Mouse (Mus musculus): ENCODE measurements around the gene Snx29.

Snx29 gene

DNA sequence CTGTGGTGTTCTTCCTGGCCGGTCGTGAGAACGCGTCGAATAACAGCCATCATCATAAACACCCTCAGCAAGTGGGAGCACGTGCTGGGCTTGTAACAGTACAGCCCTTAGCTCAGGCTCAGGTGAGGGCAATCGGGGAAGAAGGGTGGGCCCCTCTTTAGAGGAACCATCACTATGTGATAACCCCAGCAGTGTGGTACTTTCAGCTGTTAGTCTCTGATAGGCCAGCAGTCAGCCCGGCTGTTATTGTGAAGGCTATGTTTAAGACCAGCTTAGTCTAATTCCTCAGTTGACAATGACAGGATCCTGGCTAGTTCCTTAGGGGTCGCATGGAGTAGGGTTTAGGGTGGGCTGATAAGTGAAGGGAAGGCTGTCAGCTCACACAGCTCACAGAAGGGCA lies 362.6 kb downstream of the Snx29 start:
- no peak for DNase-seq (ENCODE audit: low spot score in 2 of 2)

- DNase-seq (ENCODE audit: low spot score in 2 of 2), result no peak
Measured at GRCm38 (mm10) chr16:11685735-11686340, 363.1 kb downstream of the Snx29 start.

GRCm38 (mm10) chr16:11687836-11688235 lies 365.1 kb downstream of the Snx29 start:
- no peak for DNase-seq (ENCODE audit: low spot score in 2 of 2)

DNA sequence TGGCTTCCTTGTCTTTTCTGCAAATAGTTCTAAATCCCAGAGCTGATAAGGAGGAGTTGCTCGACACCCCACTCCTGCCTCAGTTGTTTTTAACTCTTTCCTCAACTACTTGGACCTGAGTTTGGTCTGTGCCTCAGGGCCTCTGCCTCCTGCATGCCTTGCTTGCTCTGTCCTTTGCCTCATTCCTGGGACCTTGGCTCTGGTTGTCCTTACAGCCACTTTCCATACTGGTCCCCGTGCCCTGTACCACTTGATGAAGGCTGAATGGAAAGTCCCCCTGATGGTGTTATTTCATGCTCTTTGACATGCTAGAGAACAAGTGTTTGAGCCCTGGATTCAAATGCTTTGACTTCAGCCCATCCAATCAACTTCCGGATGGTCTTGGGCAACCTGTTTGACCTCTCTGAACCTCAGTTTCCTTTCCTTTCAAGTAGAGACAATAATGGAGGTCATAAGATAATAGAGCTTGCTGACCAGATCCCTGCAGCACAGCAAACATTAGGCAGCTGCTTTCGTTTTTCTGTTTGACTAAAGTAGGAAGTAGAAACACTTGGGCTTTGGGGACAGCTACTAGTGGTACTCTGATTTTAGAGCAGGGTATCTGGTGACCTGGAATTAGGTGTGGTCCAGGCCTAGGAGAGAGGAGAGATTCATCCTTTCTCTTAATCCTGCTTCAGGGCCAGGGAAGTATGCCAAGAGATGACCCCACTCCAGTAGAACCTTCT lies 365.7 kb downstream of the Snx29 start:
- no peak for DNase-seq (ENCODE audit: low spot score in 2 of 2)

GRCm38 (mm10) chr16:11690097-11690496 lies 367.4 kb downstream of the Snx29 start:
- DNase-seq (ENCODE audit: low spot score in 2 of 2), result no peak

DNA sequence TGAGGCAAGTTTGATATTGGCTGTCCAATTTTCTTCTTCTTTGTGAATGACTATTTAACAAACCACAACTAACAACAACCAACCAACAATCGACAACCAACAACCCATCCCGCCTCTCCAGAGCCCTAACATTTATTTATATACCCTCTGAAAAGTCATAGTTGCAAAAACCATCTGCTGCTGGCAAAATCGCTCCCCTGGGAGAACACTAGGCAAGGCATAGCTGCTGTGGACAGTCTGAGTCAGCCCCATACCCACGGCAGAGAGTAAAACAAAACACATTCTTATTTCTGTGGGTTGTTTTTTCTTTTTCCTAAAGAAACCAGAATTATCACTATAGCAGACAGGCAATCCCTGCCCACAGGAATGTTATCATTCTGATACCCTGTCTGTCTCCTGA lies 368.0 kb downstream of the Snx29 start:
- DNase-seq (ENCODE audit: low spot score in 2 of 2), result no peak

DNA sequence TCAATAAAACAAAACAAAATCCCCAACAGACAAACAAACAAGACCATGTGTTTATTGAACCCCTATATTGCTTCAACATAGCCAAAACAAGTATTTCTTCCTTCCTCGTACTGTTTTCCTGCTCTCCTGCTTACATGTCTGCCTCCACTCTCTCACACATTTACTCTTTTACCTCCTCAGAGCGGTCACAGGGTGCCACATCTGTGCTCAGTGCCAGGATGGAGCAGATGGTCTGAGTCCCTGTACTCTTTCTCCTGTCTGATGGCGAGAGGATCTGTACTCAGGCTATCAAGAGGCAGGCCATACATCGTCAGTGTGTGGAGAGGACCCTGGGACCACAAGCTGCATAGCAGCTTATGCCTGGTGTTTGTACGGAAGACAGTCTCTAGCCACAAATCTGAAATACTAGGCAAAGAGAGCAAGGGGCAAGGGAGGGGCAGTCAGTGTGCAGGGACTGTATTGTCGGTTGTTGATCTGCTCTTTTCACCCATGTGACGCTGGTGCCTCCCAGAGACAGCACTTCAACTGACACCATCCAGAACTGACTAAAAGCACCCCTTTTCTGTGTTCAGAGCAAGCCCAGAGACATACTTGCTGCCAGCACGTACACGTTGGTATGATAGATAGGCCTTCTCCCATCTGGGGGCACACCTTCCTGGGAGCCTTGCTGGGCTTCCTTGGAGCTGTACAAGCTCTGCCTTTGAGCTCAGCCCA lies 368.9 kb downstream of the Snx29 start:
- DNase-seq (ENCODE audit: low spot score in 2 of 2), result no peak

DNA sequence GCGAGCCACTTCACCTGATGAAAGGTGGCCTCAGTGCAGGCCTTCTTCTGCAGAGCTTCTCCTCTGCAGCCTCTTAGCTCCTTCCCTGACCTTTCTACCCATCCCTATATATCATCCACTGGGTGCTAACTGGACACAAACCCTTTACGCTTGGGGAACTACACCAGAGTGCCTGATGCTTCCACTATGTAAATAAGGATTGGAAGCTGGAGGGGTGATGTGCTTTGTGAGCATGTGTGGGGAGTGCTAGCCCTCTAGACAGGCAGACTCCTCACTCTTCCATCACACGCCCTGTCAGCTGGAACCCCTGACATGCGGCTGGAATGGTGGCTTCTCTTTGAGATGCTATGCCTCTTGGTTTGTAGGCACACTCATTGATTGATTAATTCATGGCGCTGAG lies 370.0 kb downstream of the Snx29 start:
- DNase-seq (ENCODE audit: low spot score in 2 of 2), result no peak

DNA sequence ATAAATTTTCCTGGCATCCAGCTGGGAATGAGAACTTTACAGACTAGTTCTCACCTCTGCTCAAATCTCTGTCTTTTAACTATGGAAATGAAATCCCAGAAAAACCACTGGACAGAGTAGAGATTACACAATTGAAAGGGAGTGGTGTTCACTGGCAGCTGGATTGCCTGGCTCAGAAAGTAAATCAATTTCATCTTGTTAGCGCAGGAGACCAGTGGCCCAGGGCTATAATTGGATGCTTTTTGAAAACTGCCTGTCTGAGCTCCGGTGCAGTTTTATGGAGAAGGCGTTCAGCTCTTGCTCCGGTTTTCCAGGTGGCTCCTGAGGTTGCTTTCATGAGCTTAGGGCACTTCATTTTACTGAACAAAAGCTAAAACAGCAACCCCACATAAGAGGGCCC lies 371.7 kb downstream of the Snx29 start:
- DNase-seq (ENCODE audit: low spot score in 2 of 2), result no peak

GRCm38 (mm10) chr16:11696767-11697166 lies 374.1 kb downstream of the Snx29 start:
- DNase-seq (ENCODE audit: low spot score in 2 of 2), result no peak

GRCm38 (mm10) chr16:11697710-11698357 lies 375.1 kb downstream of the Snx29 start:
- DNase-seq (ENCODE audit: low spot score in 2 of 2), result peak; percentile 35 to 49

DNA sequence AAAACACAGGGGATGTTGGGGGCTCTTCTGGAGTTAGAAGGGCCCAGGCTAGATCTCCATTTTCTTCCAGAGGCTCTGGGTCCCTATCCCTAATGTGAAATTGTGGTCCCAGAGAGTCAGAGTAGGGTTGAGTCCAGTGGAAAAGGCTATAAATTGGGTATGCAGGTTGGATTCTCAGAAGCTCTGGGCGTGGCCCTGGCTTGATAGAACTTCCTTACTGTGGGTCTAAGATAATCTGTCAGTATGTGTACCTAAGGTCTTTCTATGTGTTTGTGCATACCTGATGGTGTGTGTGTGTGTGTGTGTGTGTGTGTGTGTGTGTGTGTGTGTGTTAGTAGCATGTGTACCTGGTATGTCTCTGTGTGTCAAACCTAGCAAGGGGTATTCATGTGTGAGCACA lies 378.9 kb downstream of the Snx29 start:
- no peak for DNase-seq (ENCODE audit: low spot score in 2 of 2)

DNA sequence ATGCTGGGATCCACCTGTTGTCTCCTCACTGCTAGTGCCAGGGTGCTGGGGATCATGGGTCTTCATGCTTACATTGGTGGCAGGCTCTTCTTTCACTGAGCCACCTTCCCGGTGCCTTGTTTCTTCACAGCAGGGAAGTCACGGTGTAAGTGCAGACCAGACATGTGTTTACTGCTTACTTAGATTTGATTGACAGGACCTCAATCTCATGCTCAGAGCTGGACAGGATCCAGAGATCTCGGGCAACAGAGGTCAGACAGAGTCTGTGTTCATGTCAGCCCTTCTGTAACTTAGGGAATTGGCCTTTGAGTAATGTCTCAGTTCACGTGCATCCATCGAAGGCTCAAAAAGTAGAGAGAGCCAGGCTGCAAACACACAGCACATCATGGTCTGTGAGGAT lies 381.4 kb downstream of the Snx29 start:
- no peak for DNase-seq (ENCODE audit: low spot score in 2 of 2)

DNA sequence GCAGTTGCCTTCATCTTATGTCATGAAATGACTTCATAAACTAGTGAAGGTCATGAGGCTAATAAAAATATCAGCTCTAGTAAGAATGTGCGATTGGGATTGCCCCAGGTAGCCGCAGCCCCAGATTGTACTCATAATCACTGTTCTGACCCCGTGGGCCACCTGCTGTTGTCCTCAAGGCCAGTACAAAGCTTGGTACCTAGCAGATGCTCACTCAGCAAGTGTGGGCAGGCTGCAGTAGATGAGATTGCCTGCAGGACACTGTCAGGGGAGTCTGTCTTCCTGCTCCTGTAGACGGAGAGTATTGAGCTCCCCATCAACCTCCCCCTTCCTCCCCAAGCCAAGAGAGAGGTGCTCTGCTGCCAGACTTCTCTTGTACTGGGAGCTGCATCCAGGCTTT lies 382.7 kb downstream of the Snx29 start:
- DNase-seq (ENCODE audit: low spot score in 2 of 2), result no peak

DNA sequence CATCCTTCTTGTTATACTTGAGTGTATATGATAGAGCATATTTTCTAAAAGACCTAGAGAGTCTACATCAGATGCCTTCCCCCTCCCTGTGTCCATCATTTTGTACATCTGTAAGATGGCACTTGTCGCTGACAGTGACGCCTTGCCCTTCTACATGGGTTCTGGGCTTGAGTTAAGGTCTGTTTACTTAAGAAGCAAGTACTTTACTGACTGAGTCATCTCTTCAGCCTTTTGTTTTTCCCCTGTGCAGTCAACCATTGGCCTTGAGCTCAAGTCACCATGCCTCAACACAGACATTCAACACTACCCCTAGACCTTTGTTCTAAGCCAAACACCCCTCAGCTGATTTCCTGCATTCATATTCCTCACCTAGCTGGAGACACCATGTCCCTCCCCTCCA lies 385.4 kb downstream of the Snx29 start:
- no peak for DNase-seq (ENCODE audit: low spot score in 2 of 2)

DNA sequence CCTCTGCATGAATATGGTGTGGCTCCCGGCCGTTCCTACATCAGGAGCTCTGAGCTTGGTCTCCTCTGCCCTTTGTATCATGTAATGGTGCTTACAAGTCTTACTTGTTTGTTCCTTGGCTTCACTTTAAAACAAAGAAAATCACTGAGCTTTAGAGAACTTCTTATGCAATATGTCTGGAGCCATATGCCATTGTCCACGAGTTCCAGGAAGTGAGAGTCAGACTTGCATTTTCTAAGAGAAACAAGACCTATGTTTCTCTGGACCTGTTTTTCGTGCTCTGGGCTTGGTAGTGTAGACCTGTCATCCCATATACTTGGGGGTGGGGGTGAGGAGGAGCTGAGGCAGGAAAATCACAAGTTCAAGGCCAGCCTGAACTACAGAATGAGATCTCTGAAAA lies 386.7 kb downstream of the Snx29 start:
- peak in 1 of 2 experiments; percentile 8 for DNase-seq (ENCODE audit: low spot score in 2 of 2)

- no peak for DNase-seq (ENCODE audit: low spot score in 2 of 2)
Measured at GRCm38 (mm10) chr16:11709999-11710667, 387.4 kb downstream of the Snx29 start.

GRCm38 (mm10) chr16:11713265-11713865 lies 390.7 kb downstream of the Snx29 start:
- no peak for DNase-seq (ENCODE audit: low spot score in 2 of 2)

- no peak for DNase-seq (ENCODE audit: low spot score in 2 of 2)
Measured at GRCm38 (mm10) chr16:11716932-11717331, 394.2 kb downstream of the Snx29 start.

GRCm38 (mm10) chr16:11725901-11726300 lies 403.2 kb downstream of the Snx29 start:
- no peak for DNase-seq (ENCODE audit: low spot score in 2 of 2)

GRCm38 (mm10) chr16:11727331-11727730 lies 404.6 kb downstream of the Snx29 start:
- DNase-seq (ENCODE audit: low spot score in 2 of 2), result no peak

- DNase-seq (ENCODE audit: low spot score in 2 of 2), result no peak
Measured at GRCm38 (mm10) chr16:11728131-11728530, 405.4 kb downstream of the Snx29 start.
